Mouse (Mus musculus) heart, embryonic 12.5 days (tissue): ENCODE measurements around the gene Gm49361. TPM values are rescaled to one million over a fixed set of nuclear protein-coding genes. Genes with fewer than 3 reads are reported as not detected.

Experiments used
- polyA plus RNA-seq: library from polyadenylated mRNA; unstranded; fragments of >200 nt; fragmentation: Nextera tagmentation; extraction: Ambion mirVana; gene quantifications from 2 replicates; pipeline ENCODE4 v1.2.1, GENCODE M21; 2016

Gene Gm49361
- polyA plus RNA-seq, 1 experiment from 2014 or later, result not detected

Other genes with a start within 250 kb of the Gm49361 start
- 0.79 and 1.2 TPM in 2 replicates for gene Il17d, start 221.3 kb downstream of the Gm49361 start, polyA plus RNA-seq
- 56.4 and 60.4 TPM in 2 replicates for gene Eef1akmt1, start 174.5 kb downstream of the Gm49361 start, polyA plus RNA-seq
- 19.2 and 19.5 TPM in 2 replicates for gene Xpo4, start 80.7 kb downstream of the Gm49361 start, polyA plus RNA-seq
- gene Lats2, start 12.3 kb upstream of the Gm49361 start, polyA plus RNA-seq, result 33.3 and 36.0 TPM in 2 replicates
- gene Sap18, start 52.1 kb upstream of the Gm49361 start, polyA plus RNA-seq, result 18.6 and 19.4 TPM in 2 replicates
- gene Ska3, start 80.1 kb upstream of the Gm49361 start, polyA plus RNA-seq, result 31.7 and 33.9 TPM in 2 replicates
- 124 and 129 TPM in 2 replicates for gene Mrpl57, start 80.1 kb upstream of the Gm49361 start, polyA plus RNA-seq
- gene Zdhhc20, start 144.2 kb upstream of the Gm49361 start, polyA plus RNA-seq, result 47.3 and 48.6 TPM in 2 replicates